Mouse (Mus musculus) cortical plate, adult 2 months (tissue): Measurements from ENCODE around the gene Slc5a9. TPM values are rescaled to one million over a fixed set of nuclear protein-coding genes. Genes with fewer than 3 reads are reported as not detected.

ENCODE experiments used
- H3K27ac ChIP-seq: fragments of 200-500 bp; 2 replicates; pipeline ENCODE4 v1.5.1; 2012; ENCODE audit warnings: low read length, control low read depth, inconsistent platforms; ENCODE audit not compliant: insufficient read depth
- H3K4me1 ChIP-seq: fragments of 200-500 bp; 2 replicates; pipeline ENCODE4 v1.6.1; 2011; ENCODE audit warnings: low read length; ENCODE audit not compliant: control insufficient read depth, insufficient read depth
- H3K4me3 ChIP-seq: fragments of 200-500 bp; 2 replicates; pipeline ENCODE4 v1.5.1; 2011; ENCODE audit warnings: mild to moderate bottlenecking, low read length, control low read depth; ENCODE audit not compliant: insufficient read depth
- CTCF ChIP-seq: fragments of 200-500 bp; IDR thresholded peaks from 2 replicates; pipeline ENCODE4 v1.5.1; 2011; ENCODE audit warnings: mild to moderate bottlenecking, control low read depth, low read length; ENCODE audit not compliant: insufficient read depth; ENCODE audit errors: extremely low read depth
- POLR2A ChIP-seq: fragments of 200-500 bp; IDR thresholded peaks from 2 replicates; pipeline ENCODE4 v1.6.1; 2011; ENCODE audit warnings: mild to moderate bottlenecking, low read length, control low read depth; ENCODE audit not compliant: insufficient read depth; ENCODE audit errors: extremely low read depth
- polyA plus RNA-seq: library from polyadenylated mRNA; depleted of rRNA; stranded (reverse); fragments of >200 nt; gene quantifications from 2 replicates; pipeline ENCODE4 v1.2.3, GENCODE M21; 2012; rRNA removed

Gene Slc5a9
- polyA plus RNA-seq, 1 experiment = not detected

GRCm38 (mm10) chr4:111880112-111880875, 22.4 kb downstream of the Slc5a9 start:
- Histone ChIP-seq H3K4me1 (no peaks in the 10 kb centered on the region), H3K27ac (no peak overlapping the region), H3K4me3 (no peak overlapping the region)
- no peak for TF ChIP-seq POLR2A
- TF ChIP-seq CTCF = no peak

- TF ChIP-seq POLR2A = no peak
- TF ChIP-seq CTCF = no peak
- no peak overlapping the region for H3K27ac ChIP-seq
- H3K4me3 ChIP-seq = no peak overlapping the region
- H3K4me1 ChIP-seq = no peaks in the 10 kb centered on the region
Measured at GRCm38 (mm10) chr4:111867743-111868401, 34.8 kb downstream of the Slc5a9 start.

DNA sequence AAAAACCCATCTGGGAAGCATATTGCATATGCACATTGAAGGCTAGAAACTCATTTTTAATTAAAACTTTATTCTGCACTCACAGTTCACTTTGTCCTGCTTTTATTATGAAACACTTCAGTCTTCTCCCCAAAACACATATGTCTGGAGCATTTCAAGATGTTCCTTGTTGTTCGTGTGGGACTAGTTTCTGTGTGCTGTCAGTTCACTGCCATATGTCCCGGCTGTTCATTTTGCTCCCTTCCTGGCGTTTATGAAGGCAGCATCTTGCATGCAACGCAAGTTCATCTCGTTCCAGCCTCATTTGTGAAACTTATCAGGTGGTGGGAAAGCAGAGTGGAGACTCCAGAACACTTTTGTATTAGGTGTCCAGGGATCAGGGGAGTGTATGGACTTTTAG, 36.0 kb downstream of the Slc5a9 start:
- TF ChIP-seq CTCF = no peak
- no peak for TF ChIP-seq POLR2A
- Histone ChIP-seq H3K4me1 (no peaks in the 10 kb centered on the region), H3K4me3 (no peak overlapping the region), H3K27ac (no peak overlapping the region)

DNA sequence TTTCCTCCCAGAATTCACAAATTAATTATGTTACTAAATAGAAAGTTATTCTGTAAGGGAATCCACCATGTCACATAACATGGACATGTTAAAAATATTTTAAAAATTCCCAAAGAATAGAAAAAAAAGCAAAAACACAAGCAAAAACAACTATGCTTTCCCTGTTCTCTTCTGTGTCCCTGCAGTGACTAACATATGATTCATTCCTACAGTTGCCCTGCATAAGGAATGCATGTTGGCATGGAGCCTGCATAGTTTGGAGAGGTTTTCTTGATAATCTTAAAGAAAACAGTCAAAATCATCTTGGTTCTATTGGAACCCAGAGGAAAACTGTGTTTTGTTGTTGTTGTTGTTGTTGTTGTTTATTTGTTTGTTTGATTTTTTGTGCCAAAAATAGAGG, 50.1 kb downstream of the Slc5a9 start:
- no peak overlapping the region for H3K4me3 ChIP-seq
- no peaks in the 10 kb centered on the region for H3K4me1 ChIP-seq
- H3K27ac ChIP-seq = no peak overlapping the region
- TF ChIP-seq CTCF = no peak

- H3K27ac ChIP-seq = no peak overlapping the region
- no peak overlapping the region for H3K4me3 ChIP-seq
- TF ChIP-seq CTCF = no peak
- TF ChIP-seq POLR2A = no peak
- no peaks in the 10 kb centered on the region for H3K4me1 ChIP-seq
Measured at GRCm38 (mm10) chr4:111838882-111839281, 63.8 kb downstream of the Slc5a9 start.

Other genes with a start within 250 kb of the Slc5a9 start
- 4.3 and 4.9 TPM in 2 replicates for gene Spata6, start 182.9 kb downstream of the Slc5a9 start, polyA plus RNA-seq
- not detected in 2 replicates for gene Skint8, start 16.5 kb upstream of the Slc5a9 start, polyA plus RNA-seq
- gene Skint7, start 70.0 kb upstream of the Slc5a9 start, polyA plus RNA-seq = not detected in 2 replicates
- not detected in 2 replicates for gene Skint1, start 103.4 kb upstream of the Slc5a9 start, polyA plus RNA-seq
- not detected in 2 replicates for gene Skint4, start 169.1 kb upstream of the Slc5a9 start, polyA plus RNA-seq